Mouse (Mus musculus) neural tube, embryonic 13.5 days (tissue): ENCODE data around the gene March11. TPM values are rescaled to one million over a fixed set of nuclear protein-coding genes. Genes with fewer than 3 reads are reported as not detected.

ENCODE experiments used
- ATAC-seq: fragments of 200-750 bp; cut with Nextera tagmentation; 2 replicates; pipeline ENCODE4 v1.8.0; 2017; ENCODE audit warnings: low read depth, mild to moderate bottlenecking, moderate TSS enrichment, moderate library complexity
- H3K27ac ChIP-seq: fragments of 300-500 bp; sonication (generic); replicated peaks from 2 replicates; pipeline ENCODE4 v1.5.1; 2015; ENCODE audit warnings: moderate library complexity, mild to moderate bottlenecking, inconsistent platforms
- H3K27me3 ChIP-seq: fragments of 300-500 bp; sonication (generic); 2 replicates; pipeline ENCODE4 v1.6.1; 2015; ENCODE audit warnings: mild to moderate bottlenecking, inconsistent platforms
- H3K36me3 ChIP-seq: fragments of 300-500 bp; sonication (generic); 2 replicates; pipeline ENCODE4 v1.6.1; 2015; ENCODE audit warnings: mild to moderate bottlenecking, inconsistent platforms
- H3K4me1 ChIP-seq: fragments of 300-500 bp; sonication (generic); replicated peaks from 2 replicates; pipeline ENCODE4 v1.6.1; 2015; ENCODE audit warnings: inconsistent platforms
- H3K4me2 ChIP-seq: fragments of 300-500 bp; sonication (generic); 2 replicates; pipeline ENCODE4 v1.6.1; 2015; ENCODE audit warnings: inconsistent platforms, mild to moderate bottlenecking, moderate library complexity
- H3K4me3 ChIP-seq: fragments of 300-500 bp; sonication (generic); 2 replicates; pipeline ENCODE4 v1.5.1; 2015; ENCODE audit warnings: mild to moderate bottlenecking, inconsistent platforms
- H3K9ac ChIP-seq: fragments of 300-500 bp; sonication (generic); 2 replicates; pipeline ENCODE4 v1.6.1; 2015; ENCODE audit warnings: moderate library complexity, mild to moderate bottlenecking, inconsistent platforms
- H3K9me3 ChIP-seq: fragments of 300-500 bp; sonication (generic); 2 replicates; pipeline ENCODE4 v1.6.1; 2016; ENCODE audit warnings: inconsistent platforms
- WGBS: fragments of 180-500 bp; shearing (Covaris S2); methylation state at CpG from one replicate; pipeline ENCODE4 v1.1.7; 2015; 5-methylcytosine and 5-hydroxymethylcytosine counted together
- polyA plus RNA-seq: library from polyadenylated mRNA; unstranded; fragments of >200 nt; fragmentation: Nextera tagmentation; extraction: Ambion mirVana; gene quantifications from 2 replicates; pipeline ENCODE4 v1.2.1, GENCODE M21; 2015

Gene March11
- 8.8 and 9.5 TPM in 2 replicates for polyA plus RNA-seq

GRCm38 (mm10) chr15:26308629-26309230, at the start of gene March11:
Gene March11 (plus strand): TSS chr15:26309048.
- Histone ChIP-seq H3K27me3 (peaks cover 12% of the 10 kb centered on the region; the same call in 1 of the 2 replicates), H3K36me3 (no peaks in the 10 kb centered on the region), H3K4me2 (peak within 1 kb of the TSS; percentile 86), H3K4me3 (peak within 1 kb of the TSS; percentile 72), H3K27ac (peak within 1 kb of the TSS; percentile 91), H3K9ac (peak within 1 kb of the TSS; percentile 82), H3K4me1 (peaks cover 10% of the 10 kb centered on the region), H3K9me3 (no peaks in the 10 kb centered on the region)
- WGBS = under 1% methylated on average over 51 of the region's 56 CpGs
- ATAC-seq = peak; percentile 96

- no peak overlapping the region for H3K4me2 ChIP-seq
- H3K4me3 ChIP-seq = no peak overlapping the region
- H3K27ac ChIP-seq = no peak overlapping the region
- H3K36me3 ChIP-seq = no peaks in the 10 kb centered on the region
- 51% methylated on average over 1 of the region's 1 CpGs for WGBS
- no peak overlapping the region for H3K9ac ChIP-seq
- H3K9me3 ChIP-seq = no peaks in the 10 kb centered on the region
- no peaks in the 10 kb centered on the region for H3K27me3 ChIP-seq
- no peak for ATAC-seq
- no peaks in the 10 kb centered on the region for H3K4me1 ChIP-seq
These were observed 46.5 kb upstream of the March11 start for GRCm38 (mm10) chr15:26262336-26262735.

- no peak overlapping the region for H3K4me3 ChIP-seq
- no peaks in the 10 kb centered on the region for H3K9me3 ChIP-seq
- H3K4me1 ChIP-seq = no peaks in the 10 kb centered on the region
- H3K36me3 ChIP-seq = no peaks in the 10 kb centered on the region
- WGBS = 88% methylated on average over 4 of the region's 4 CpGs
- no peaks in the 10 kb centered on the region for H3K27me3 ChIP-seq
- H3K27ac ChIP-seq = no peak overlapping the region
- no peak for ATAC-seq
- H3K9ac ChIP-seq = no peak overlapping the region
- H3K4me2 ChIP-seq = no peak overlapping the region
These were observed 39.3 kb upstream of the March11 start for GRCm38 (mm10) chr15:26269596-26269995.

- H3K27me3 ChIP-seq = no peaks in the 10 kb centered on the region
- H3K9me3 ChIP-seq = no peaks in the 10 kb centered on the region
- no peak overlapping the region for H3K4me2 ChIP-seq
- no peak overlapping the region for H3K9ac ChIP-seq
- 47% methylated on average over 2 of the region's 2 CpGs for WGBS
- H3K4me1 ChIP-seq = peaks cover 11% of the 10 kb centered on the region
- peak; percentile 76 for ATAC-seq
- no peaks in the 10 kb centered on the region for H3K36me3 ChIP-seq
- H3K27ac ChIP-seq = no peak overlapping the region
- H3K4me3 ChIP-seq = no peak overlapping the region
These were observed 32.8 kb upstream of the March11 start for GRCm38 (mm10) chr15:26276035-26276511.

GRCm38 (mm10) chr15:26276608-26277007, 32.2 kb upstream of the March11 start:
- no peak for ATAC-seq
- Histone ChIP-seq H3K4me1 (peaks cover 11% of the 10 kb centered on the region), H3K27ac (no peak overlapping the region), H3K9me3 (no peaks in the 10 kb centered on the region), H3K27me3 (no peaks in the 10 kb centered on the region), H3K9ac (no peak overlapping the region), H3K36me3 (no peaks in the 10 kb centered on the region), H3K4me2 (no peak overlapping the region), H3K4me3 (no peak overlapping the region)
- 62% methylated on average over 5 of the region's 5 CpGs for WGBS

GRCm38 (mm10) chr15:26291871-26292270, 17.0 kb upstream of the March11 start:
- Histone ChIP-seq H3K9me3 (no peaks in the 10 kb centered on the region), H3K27ac (0 out of 2 replicates have a peak overlapping the region, but pooled peaks have one; percentile 23), H3K9ac (no peak overlapping the region), H3K4me3 (no peak overlapping the region), H3K36me3 (no peaks in the 10 kb centered on the region), H3K27me3 (no peaks in the 10 kb centered on the region), H3K4me2 (no peak overlapping the region), H3K4me1 (peaks cover 16% of the 10 kb centered on the region)
- no peak for ATAC-seq
- 75% methylated on average over 4 of the region's 4 CpGs for WGBS

- no peaks in the 10 kb centered on the region for H3K27me3 ChIP-seq
- H3K27ac ChIP-seq = peak overlapping the region; percentile 67
- 52% methylated on average over 2 of the region's 2 CpGs for WGBS
- peak; percentile 69 for ATAC-seq
- no peak overlapping the region for H3K9ac ChIP-seq
- no peaks in the 10 kb centered on the region for H3K36me3 ChIP-seq
- peaks cover 16% of the 10 kb centered on the region for H3K4me1 ChIP-seq
- no peak overlapping the region for H3K4me2 ChIP-seq
- H3K4me3 ChIP-seq = no peak overlapping the region
- no peaks in the 10 kb centered on the region for H3K9me3 ChIP-seq
These were observed 16.0 kb upstream of the March11 start for GRCm38 (mm10) chr15:26292811-26293210.

GRCm38 (mm10) chr15:26293215-26293614, 15.6 kb upstream of the March11 start:
- Histone ChIP-seq H3K9me3 (no peaks in the 10 kb centered on the region), H3K4me2 (no peak overlapping the region), H3K27me3 (no peaks in the 10 kb centered on the region), H3K36me3 (no peaks in the 10 kb centered on the region), H3K27ac (peak overlapping the region; percentile 34), H3K4me3 (no peak overlapping the region), H3K9ac (no peak overlapping the region), H3K4me1 (peaks cover 16% of the 10 kb centered on the region)
- WGBS = 52% methylated on average over 1 of the region's 1 CpGs
- peak; percentile 53; the same call in 1 of the 2 replicates for ATAC-seq

GRCm38 (mm10) chr15:26298668-26299067, 10.2 kb upstream of the March11 start:
- Histone ChIP-seq H3K4me3 (no peak overlapping the region), H3K4me2 (no peak overlapping the region), H3K27ac (no peak overlapping the region), H3K9me3 (no peaks in the 10 kb centered on the region), H3K9ac (no peak overlapping the region), H3K27me3 (no peaks in the 10 kb centered on the region), H3K36me3 (no peaks in the 10 kb centered on the region), H3K4me1 (no peaks in the 10 kb centered on the region)
- ATAC-seq = no peak
- 94% methylated on average over 6 of the region's 6 CpGs for WGBS

GRCm38 (mm10) chr15:26309291-26309931, 563 bp downstream of the March11 start:
- peak; percentile 57 for ATAC-seq
- Histone ChIP-seq H3K9me3 (no peaks in the 10 kb centered on the region), H3K36me3 (no peaks in the 10 kb centered on the region), H3K9ac (peak overlapping the region; percentile 82), H3K27ac (peak overlapping the region; percentile 91), H3K4me3 (peak overlapping the region; percentile 72), H3K4me1 (peaks cover 10% of the 10 kb centered on the region), H3K27me3 (peaks cover 12% of the 10 kb centered on the region; the same call in 1 of the 2 replicates), H3K4me2 (peak overlapping the region; percentile 86)
- WGBS = 0% methylated on average over 62 of the region's 62 CpGs

GRCm38 (mm10) chr15:26319866-26320265, 11.0 kb downstream of the March11 start:
- no peak overlapping the region for H3K9ac ChIP-seq
- H3K27ac ChIP-seq = no peak overlapping the region
- no peaks in the 10 kb centered on the region for H3K27me3 ChIP-seq
- 76% methylated on average over 2 of the region's 2 CpGs for WGBS
- H3K4me1 ChIP-seq = peaks cover 5% of the 10 kb centered on the region
- no peaks in the 10 kb centered on the region for H3K9me3 ChIP-seq
- no peaks in the 10 kb centered on the region for H3K36me3 ChIP-seq
- H3K4me2 ChIP-seq = no peak overlapping the region
- no peak for ATAC-seq
- H3K4me3 ChIP-seq = no peak overlapping the region

- no peak overlapping the region for H3K27ac ChIP-seq
- 82% methylated on average over 3 of the region's 3 CpGs for WGBS
- H3K4me2 ChIP-seq = no peak overlapping the region
- no peak overlapping the region for H3K4me3 ChIP-seq
- H3K9ac ChIP-seq = no peak overlapping the region
- H3K9me3 ChIP-seq = no peaks in the 10 kb centered on the region
- peaks cover 5% of the 10 kb centered on the region for H3K4me1 ChIP-seq
- H3K36me3 ChIP-seq = no peaks in the 10 kb centered on the region
- ATAC-seq = no peak
- no peaks in the 10 kb centered on the region for H3K27me3 ChIP-seq
These were observed 11.6 kb downstream of the March11 start for GRCm38 (mm10) chr15:26320402-26320801.
